Mouse (Mus musculus) cortical plate, adult 2 months (tissue): Measurements from ENCODE around the gene Get4.

Source experiments
- CTCF ChIP-seq: fragments of 200-500 bp; IDR thresholded peaks from 2 replicates; pipeline ENCODE4 v1.5.1; 2011; ENCODE audit warnings: mild to moderate bottlenecking, control low read depth, low read length; ENCODE audit not compliant: insufficient read depth; ENCODE audit errors: extremely low read depth
- POLR2A ChIP-seq: fragments of 200-500 bp; IDR thresholded peaks from 2 replicates; pipeline ENCODE4 v1.6.1; 2011; ENCODE audit warnings: mild to moderate bottlenecking, low read length, control low read depth; ENCODE audit not compliant: insufficient read depth; ENCODE audit errors: extremely low read depth

- TF ChIP-seq POLR2A (no peak), CTCF (no peak)
Measured at GRCm38 (mm10) chr5:139281373-139282112, 29.4 kb downstream of the Get4 start.
